Mouse (Mus musculus) layer of hippocampus, postnatal 10 days (tissue): ENCODE data around the gene Zfp568. TPM values are rescaled to one million over a fixed set of nuclear protein-coding genes. Genes with fewer than 3 reads are reported as not detected.

Source experiments
- DNase-seq, 2 experiments: peaks; one replicate each; pipeline ENCODE4 v3.0.0; 2021; ENCODE audit warnings: low spot score in 2 of 2
- total RNA-seq, 2 experiments: library from RNA; stranded (reverse); gene quantifications; 2 replicates each; pipeline ENCODE4 v1.2.3; 2021

The Zfp568 gene
- total RNA-seq, 2 experiments from 2014 or later = 4.7 to 5.9 TPM

GRCm38 (mm10) chr7:29989031-29989430, 5.3 kb downstream of the Zfp568 start:
- DNase-seq = no peak

DNA sequence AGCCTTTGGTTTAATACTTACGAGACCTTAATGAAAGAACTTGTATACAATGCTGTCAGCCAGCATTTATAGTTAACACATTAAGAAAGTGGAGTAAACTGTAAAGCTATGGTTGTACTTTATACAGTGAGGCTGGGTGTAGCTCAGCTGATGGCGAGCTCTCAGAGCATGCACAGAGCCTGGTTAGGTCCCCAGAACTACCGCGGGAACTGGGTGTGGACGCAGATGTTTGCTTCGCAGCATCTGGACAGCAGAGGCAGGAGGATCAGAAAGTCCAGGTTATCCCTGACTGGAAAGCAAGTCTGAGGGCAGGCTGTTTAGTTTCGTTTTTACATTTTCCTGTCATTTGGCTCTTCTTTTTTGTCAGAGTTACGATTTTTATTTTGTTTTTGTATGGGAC, 8.9 kb downstream of the Zfp568 start:
- DNase-seq = no peak

DNA sequence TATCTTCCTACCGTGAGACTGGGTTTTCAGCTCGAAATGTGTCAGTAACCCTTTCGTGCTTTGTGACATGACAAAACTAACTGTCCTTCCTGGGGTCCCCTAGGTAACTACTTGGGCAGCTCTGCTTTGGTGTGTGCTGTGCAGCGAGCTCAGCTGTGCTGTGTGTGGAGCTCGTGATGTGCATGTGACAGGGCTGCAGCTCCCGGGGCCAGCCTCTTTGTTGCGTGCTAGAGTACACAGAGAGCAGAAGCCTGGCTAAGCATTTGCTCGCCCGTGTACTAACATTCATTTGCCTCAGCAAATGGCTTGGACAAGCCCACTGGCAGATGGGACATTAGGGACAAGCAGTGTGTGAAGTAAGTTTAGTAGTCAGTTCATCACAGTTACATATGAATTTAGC, 9.6 kb downstream of the Zfp568 start:
- no peak for DNase-seq

DNA sequence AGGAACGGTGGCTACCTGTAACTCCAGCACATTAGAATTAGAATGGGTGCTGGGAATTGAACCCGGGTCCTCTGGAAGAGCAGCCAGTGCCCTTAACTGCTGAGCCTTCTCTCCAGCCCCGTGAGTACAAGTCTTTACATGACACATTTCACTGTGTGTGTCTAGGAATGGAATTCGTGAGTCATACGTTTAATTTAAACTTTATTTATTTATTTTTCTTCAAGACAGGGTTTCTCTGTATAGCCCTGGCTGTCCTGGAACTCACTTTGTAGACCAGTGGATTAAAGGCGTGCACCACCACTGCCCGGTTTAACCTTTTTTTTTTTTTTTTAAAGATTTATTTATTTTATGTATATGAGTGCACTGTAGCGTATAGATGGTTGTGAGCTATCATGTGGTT, 11.4 kb downstream of the Zfp568 start:
- no peak for DNase-seq

DNA sequence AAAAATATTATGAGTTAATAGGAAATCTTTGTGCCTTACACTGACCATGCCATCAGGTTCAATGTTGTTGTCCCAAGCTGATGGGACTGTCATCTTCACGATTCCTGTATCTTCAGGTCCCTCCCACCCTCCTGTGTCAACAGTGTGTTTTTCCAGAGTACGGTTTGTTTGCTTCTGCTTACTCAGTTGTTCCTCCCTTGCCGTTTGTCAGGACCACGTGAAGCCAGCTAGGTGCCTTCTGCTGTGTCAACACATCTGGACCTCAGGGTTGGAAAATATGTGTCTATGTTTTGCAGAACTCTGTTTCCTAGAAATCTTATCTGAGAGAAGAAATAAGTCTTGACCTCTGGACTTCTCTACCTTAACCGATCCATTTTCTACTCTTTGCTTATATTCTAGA, 16.8 kb downstream of the Zfp568 start:
- DNase-seq = no peak

GRCm38 (mm10) chr7:30007601-30008000, 23.8 kb downstream of the Zfp568 start:
- DNase-seq = no peak

GRCm38 (mm10) chr7:30008020-30008690, 24.4 kb downstream of the Zfp568 start:
- DNase-seq = no peak

GRCm38 (mm10) chr7:30009321-30010085, 25.7 kb downstream of the Zfp568 start:
- peak; percentile 38 to 54 for DNase-seq

DNA sequence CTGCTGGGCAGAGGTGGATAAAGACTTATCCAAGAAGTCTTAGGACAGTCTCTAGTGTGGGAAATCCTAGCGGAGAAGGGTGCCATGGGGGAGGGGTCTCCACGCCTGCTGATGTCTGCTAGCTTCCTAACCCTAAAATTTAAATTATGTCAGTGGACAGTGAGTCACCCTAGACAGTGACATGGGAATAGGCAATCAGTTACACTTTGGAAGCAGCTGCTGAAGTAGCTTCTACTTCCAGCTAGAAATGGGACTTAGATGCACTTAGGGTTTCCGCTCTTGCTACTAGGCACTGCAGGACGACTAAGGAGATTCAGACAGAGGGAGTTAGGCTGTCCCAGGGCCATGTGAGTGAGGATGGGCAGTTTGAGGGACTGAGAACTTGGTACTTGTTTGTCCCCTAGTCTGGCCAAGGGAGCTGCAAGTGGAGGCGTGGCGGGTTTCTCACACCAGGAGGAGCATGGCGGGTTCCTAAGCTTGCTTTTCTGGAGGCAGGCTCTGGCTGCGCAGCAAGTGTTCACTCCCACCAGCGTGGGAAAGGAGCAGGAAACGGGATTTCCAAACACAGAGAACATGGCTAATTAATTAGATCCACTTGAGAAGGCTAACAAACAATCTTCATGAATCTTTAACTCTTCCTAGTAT, 26.9 kb downstream of the Zfp568 start:
- DNase-seq = no peak

- DNase-seq = peak; percentile 60 to 75
These were observed 29.2 kb downstream of the Zfp568 start for GRCm38 (mm10) chr7:30012956-30013363.

- DNase-seq = no peak
These were observed 33.5 kb downstream of the Zfp568 start for GRCm38 (mm10) chr7:30017226-30017625.

DNA sequence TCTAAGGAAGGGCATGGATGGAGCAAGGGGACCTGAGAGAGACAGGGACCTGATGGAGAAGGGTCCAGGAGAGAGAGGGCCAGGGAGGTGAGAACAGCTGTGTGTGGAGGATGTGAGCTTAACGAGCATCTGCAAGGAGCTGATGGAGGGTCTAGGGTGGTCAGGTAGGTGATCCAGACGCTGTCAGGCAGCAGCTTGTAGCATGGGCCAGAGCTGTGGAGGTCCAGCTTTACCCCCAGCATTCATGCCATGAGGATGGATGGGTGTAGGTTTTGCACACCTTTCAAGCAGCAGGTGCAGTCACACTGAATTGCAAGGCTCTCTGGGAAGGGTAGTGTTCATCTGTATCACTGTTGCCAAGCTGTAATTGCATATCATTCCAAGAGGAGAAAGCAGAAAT, 35.8 kb downstream of the Zfp568 start:
- DNase-seq = no peak

DNA sequence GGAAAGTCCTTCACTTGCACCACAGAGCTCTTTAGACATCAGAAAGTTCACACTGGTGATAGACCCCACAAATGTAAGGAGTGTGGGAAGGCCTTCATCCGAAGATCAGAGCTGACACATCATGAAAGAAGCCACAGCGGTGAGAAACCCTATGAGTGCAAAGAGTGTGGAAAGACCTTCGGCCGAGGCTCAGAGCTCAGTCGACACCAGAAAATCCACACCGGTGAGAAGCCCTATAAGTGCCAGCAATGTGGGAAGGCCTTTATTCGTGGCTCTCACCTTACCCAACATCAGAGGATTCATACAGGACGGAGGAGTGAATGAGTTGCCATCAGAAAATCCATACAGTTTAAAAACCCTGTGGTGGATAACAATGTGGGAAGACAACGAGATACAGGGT, 39.6 kb downstream of the Zfp568 start:
- DNase-seq = no peak

DNA sequence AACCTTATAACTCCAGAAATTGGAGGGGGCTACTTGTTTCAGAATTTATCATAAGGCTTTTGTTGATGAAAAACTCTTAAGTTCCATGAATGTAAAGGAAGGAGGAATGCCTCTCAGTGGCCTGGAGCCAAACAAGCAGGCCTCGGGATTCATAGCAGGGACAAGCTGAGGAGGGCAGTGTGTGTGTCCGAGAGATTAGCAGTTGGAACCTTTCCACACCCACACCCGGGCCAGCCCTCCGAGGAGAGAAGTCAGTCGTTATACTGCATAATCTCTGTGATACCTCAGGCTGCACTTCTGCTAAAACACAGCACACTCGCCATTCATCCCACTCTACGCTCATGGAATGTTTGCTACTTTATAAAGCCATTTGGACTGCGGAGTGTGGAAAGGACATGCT, 40.0 kb downstream of the Zfp568 start:
- DNase-seq = no peak

DNA sequence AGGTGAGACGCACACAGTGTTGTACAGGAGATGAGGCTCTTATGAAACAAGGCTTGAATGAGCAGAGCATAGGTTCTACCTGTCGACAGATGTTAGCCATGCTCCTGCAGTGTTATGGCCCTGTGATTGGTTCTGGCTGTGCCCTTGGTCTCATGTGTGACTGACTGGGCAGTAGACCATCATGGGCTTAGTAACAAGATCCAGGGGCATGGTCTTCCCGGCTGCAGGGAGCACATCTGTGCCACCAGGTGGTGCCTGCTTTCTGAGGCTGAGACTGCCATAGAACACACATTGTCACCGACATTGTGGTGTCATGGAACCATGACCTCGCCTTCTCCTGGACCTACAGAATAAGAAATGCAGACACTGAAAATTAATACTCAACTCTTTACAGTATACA, 41.6 kb downstream of the Zfp568 start:
- DNase-seq = no peak

DNA sequence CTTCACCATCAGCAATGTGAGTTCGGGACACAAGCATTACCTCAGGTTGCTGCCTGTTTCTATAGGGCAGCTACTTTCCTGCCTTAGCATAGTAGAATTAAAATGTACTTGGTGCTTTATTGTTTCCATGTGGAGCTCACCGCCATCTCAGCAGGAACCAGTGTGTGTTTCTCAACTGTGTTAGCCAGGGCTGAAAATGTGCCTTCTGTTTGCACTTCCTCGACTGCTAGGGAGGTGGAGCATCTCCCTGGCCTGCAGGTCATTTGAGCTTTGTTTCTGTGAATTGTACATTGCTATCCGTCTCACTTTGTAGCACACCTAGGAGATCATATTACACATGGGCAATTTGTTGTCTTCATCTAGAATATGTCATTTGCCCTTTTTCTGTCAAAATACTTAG, 43.6 kb downstream of the Zfp568 start:
- no peak for DNase-seq

DNA sequence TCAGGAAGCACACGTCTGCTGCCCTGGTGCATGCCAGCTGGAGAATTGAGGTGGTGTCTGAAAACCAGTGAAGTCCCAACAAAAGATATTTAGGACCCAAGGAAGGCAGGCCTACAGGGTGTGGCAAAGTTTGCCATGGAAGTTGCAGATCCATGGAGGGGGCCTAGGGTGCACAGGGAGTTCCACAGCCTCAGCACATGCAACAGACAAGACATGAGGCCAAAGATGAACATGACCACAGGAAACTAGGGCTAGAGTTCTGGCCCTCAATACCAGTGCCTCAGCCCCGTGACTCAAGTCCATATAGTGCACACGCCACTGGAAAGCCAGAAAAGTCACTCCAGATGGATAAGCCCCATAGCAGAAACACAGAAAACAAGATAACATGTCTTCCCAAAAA, 44.8 kb downstream of the Zfp568 start:
- DNase-seq = no peak

DNA sequence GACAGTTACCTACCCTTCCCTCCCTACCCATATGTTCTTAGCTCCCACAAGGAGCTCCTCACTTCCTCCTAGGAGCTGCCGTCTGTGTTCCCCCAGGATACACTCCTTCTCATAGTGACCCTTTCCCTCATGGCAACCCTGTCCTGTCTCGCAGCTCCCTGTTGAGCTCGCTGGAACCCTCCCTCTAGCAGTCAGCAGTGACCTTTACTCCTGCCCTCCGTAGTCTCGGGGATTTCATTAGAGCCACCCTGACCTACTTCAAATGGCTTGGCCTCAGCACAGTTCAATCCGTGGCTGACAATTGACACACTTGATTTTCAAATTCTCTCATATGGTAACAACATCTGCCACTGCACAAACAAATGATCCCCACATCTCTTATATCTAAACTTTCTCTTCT, 46.9 kb downstream of the Zfp568 start:
- DNase-seq = no peak

DNA sequence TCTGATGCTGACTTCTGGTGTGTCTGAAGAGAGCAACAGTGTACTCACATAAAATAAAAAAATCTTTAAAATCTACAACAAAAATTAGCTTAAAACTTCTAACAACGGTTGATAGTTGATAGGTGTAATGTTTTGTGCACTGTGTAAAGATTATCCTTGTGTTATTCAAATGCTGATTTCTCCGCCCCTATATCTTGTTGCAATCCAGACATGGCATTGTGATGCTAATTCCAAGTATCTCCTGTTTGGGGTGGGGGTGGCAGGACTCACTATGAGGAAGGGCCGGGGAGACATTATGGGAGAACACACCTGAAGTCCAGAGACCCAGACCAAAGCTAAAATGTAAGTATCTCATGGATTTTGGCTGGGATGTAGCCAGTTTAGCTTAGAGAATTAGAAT, 47.6 kb downstream of the Zfp568 start:
- DNase-seq = no peak

- no peak for DNase-seq
These were observed 50.6 kb downstream of the Zfp568 start for GRCm38 (mm10) chr7:30034331-30034730.

GRCm38 (mm10) chr7:30044354-30044753, 60.6 kb downstream of the Zfp568 start:
- no peak for DNase-seq

DNA sequence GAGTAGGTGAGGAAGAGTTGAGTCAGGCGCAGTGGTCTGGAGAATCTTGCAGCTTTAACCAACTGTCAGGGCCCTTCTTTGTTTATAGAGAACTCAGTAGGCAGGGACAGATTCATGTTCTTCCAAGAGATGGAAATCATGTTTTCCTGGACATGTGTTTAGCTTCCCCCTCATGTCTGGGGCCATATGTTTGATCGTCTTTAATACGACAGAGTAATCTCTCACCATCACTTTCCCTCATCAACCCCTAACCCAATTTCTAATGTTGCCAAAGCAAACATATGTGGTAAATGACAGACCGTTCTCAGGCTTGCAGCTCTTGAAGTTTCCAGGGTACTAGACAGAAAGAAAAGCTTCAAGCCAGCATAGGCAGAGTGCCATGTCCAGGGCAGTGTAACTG, 64.4 kb downstream of the Zfp568 start:
- no peak for DNase-seq
